Mouse (Mus musculus): Measurements from ENCODE around the gene Stx3. TPM values are rescaled to one million over a fixed set of nuclear protein-coding genes. Genes with fewer than 3 reads are reported as not detected.
A peak's percentile ranks its signal among the peaks of the same experiment; 100 is the strongest.

Stx3 gene
- 20.2 and 22.7 TPM in 2 replicates for polyA plus RNA-seq (2015; fragmentation: Nextera tagmentation; extraction: Ambion mirVana)

GRCm38 (mm10) chr19:11819143-11819700 is at the start of gene Stx3:
TSS of gene Stx3 (minus strand) at chr19:11819403.
- H3K27me3 ChIP-seq (ENCODE audit: control insufficient read depth, insufficient read depth, low read length), result no peaks in the 10 kb centered on the region
- peak within 1 kb of the TSS; percentile 86 for H3K27ac ChIP-seq (ENCODE audit: low read length)
- H3K4me2 ChIP-seq (ENCODE audit: low read depth, low read length), result peak within 1 kb of the TSS; percentile 96
- H3K4me3 ChIP-seq (replicated peaks; ENCODE audit: low read length), result peak within 1 kb of the TSS; percentile 87
- under 1% methylated on average over 20 of the region's 20 CpGs for WGBS
- no peaks in the 10 kb centered on the region for H3K9me3 ChIP-seq (replicated peaks; ENCODE audit: control insufficient read depth, low read length)
- ATAC-seq (ENCODE audit: insufficient read depth, low FRiP score), result peak; percentile 8; the same call in 1 of the 2 replicates
- peaks cover 20% of the 10 kb centered on the region for H3K4me1 ChIP-seq (ENCODE audit: control insufficient read depth, insufficient read depth, low read length)
- H3K9ac ChIP-seq (ENCODE audit: low read length), result peak within 1 kb of the TSS; percentile 92
- H3K36me3 ChIP-seq (ENCODE audit: control insufficient read depth, insufficient read depth, low read length), result no peaks in the 10 kb centered on the region

DNA sequence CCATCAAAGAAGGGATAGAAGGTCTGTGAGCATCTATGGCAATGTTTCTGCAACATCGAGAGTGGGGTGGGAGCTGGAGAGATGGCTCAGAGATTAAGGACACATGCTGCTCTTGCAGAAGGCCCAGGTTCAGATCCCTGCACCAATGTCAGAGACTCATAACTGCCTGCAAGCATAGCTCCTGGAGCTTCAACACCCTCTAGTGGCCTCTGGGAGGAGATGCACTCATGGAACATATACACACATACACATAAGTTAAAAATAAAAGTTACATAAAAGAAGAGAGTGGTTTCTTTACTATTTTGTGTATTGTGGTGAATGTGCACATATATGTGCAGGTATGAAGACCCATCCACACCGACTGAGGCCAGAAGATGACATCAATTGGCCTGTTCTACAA is 48.6 kb upstream of the Stx3 start:
- Histone ChIP-seq H3K9ac (ENCODE audit: low read length) (no peak overlapping the region), H3K4me2 (ENCODE audit: low read depth, low read length) (no peak overlapping the region), H3K4me3 (replicated peaks; ENCODE audit: low read length) (no peak overlapping the region), H3K36me3 (ENCODE audit: control insufficient read depth, insufficient read depth, low read length) (no peaks in the 10 kb centered on the region), H3K27me3 (ENCODE audit: control insufficient read depth, insufficient read depth, low read length) (no peaks in the 10 kb centered on the region), H3K27ac (ENCODE audit: low read length) (no peak overlapping the region), H3K9me3 (replicated peaks; ENCODE audit: control insufficient read depth, low read length) (no peaks in the 10 kb centered on the region), H3K4me1 (ENCODE audit: control insufficient read depth, insufficient read depth, low read length) (no peaks in the 10 kb centered on the region)
- WGBS, result 82% methylated on average over 2 of the region's 2 CpGs
- ATAC-seq (ENCODE audit: insufficient read depth, low FRiP score), result no peak

- Histone ChIP-seq H3K4me3 (replicated peaks; ENCODE audit: low read length) (no peak within 1 kb of the TSS), H3K4me1 (ENCODE audit: control insufficient read depth, insufficient read depth, low read length) (no peaks in the 10 kb centered on the region), H3K27me3 (ENCODE audit: control insufficient read depth, insufficient read depth, low read length) (no peaks in the 10 kb centered on the region), H3K27ac (ENCODE audit: low read length) (no peak within 1 kb of the TSS), H3K9me3 (replicated peaks; ENCODE audit: control insufficient read depth, low read length) (no peaks in the 10 kb centered on the region), H3K36me3 (ENCODE audit: control insufficient read depth, insufficient read depth, low read length) (no peaks in the 10 kb centered on the region), H3K4me2 (ENCODE audit: low read depth, low read length) (no peak within 1 kb of the TSS), H3K9ac (ENCODE audit: low read length) (no peak within 1 kb of the TSS)
- WGBS, result 92% methylated on average over 1 of the region's 1 CpGs
- ATAC-seq (ENCODE audit: insufficient read depth, low FRiP score), result no peak
These were observed 41.8 kb upstream of the Stx3 start, which contains the start of gene Olfr1418 for GRCm38 (mm10) chr19:11860966-11861365. TSS of gene Olfr1418 (minus strand) at chr19:11861066.

DNA sequence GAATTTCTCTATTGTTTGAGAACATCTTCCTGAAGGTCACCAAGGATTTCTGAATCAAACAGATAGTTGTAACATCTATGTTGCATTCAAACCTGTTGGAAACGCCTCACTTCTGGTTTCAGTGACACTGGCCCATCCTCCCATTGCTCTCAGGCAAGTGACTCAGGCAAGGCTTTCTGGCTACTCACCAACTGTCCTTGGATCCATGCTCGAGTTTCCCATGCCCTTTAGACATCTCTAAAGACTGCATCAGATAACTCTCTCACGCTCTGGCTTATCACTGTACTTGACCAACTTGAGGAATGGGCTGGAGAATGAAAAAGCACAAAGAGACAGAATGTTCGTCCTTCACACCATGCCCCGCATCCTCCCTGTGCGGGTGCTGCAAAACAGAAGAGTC is 37.3 kb upstream of the Stx3 start:
- 70% methylated on average over 6 of the region's 6 CpGs for WGBS

DNA sequence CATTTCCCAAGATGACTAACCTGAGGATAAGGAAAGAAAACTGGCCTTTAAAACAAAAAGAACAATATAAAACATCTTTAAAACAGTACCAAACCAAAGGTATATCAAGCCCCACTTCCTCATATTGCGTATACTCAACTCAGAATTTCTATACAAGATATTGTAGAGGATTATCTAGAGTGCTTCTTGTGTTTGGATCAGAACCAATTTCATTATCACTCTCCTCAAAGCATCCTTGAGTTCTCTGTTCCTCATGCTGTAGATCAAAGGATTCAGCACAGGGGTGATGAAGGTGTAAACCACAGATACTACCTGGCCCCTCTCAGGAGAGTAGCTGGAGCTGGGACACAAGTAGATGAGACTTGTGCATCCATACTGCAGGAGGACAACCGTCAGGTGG is 35.6 kb upstream of the Stx3 start:
- ATAC-seq (ENCODE audit: insufficient read depth, low FRiP score), result no peak
- no peak overlapping the region for H3K4me3 ChIP-seq (replicated peaks; ENCODE audit: low read length)

More for the DNA sequence above, 37.3 kb upstream of the Stx3 start:
- no peak overlapping the region for H3K27ac ChIP-seq (ENCODE audit: low read length)
- H3K9ac ChIP-seq (ENCODE audit: low read length), result no peak overlapping the region
- no peaks in the 10 kb centered on the region for H3K27me3 ChIP-seq (ENCODE audit: control insufficient read depth, insufficient read depth, low read length)
- no peaks in the 10 kb centered on the region for H3K36me3 ChIP-seq (ENCODE audit: control insufficient read depth, insufficient read depth, low read length)
- H3K4me2 ChIP-seq (ENCODE audit: low read depth, low read length), result no peak overlapping the region
- no peak for ATAC-seq (ENCODE audit: insufficient read depth, low FRiP score)
- no peaks in the 10 kb centered on the region for H3K4me1 ChIP-seq (ENCODE audit: control insufficient read depth, insufficient read depth, low read length)
- H3K9me3 ChIP-seq (replicated peaks; ENCODE audit: control insufficient read depth, low read length), result no peaks in the 10 kb centered on the region
- no peak overlapping the region for H3K4me3 ChIP-seq (replicated peaks; ENCODE audit: low read length)

DNA sequence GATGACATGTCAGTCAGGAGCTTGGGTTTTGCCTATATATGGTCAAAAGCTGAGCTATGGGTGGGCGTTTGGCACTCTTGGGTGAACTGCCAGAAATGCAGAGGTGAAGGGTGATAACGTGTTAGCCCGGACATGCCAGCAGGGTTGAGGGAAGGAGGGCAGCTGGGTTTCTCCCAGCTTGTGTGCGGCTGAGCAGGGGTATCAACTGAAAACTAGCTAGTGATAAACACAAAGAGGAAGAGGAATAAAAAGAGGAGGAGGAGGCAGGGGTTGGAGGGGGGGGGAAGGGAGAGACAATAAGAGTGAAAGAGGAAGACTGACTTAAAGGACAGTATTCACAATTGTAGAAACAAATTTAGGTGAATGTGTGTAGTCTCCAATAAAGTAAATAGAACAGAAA is 33.4 kb upstream of the Stx3 start:
- WGBS, result 56% methylated on average over 4 of the region's 4 CpGs
- no peak for ATAC-seq (ENCODE audit: insufficient read depth, low FRiP score)
- Histone ChIP-seq H3K4me1 (ENCODE audit: control insufficient read depth, insufficient read depth, low read length) (no peaks in the 10 kb centered on the region), H3K4me2 (ENCODE audit: low read depth, low read length) (no peak overlapping the region), H3K27ac (ENCODE audit: low read length) (no peak overlapping the region), H3K9me3 (replicated peaks; ENCODE audit: control insufficient read depth, low read length) (no peaks in the 10 kb centered on the region), H3K4me3 (replicated peaks; ENCODE audit: low read length) (no peak overlapping the region), H3K9ac (ENCODE audit: low read length) (no peak overlapping the region), H3K27me3 (ENCODE audit: control insufficient read depth, insufficient read depth, low read length) (no peaks in the 10 kb centered on the region), H3K36me3 (ENCODE audit: control insufficient read depth, insufficient read depth, low read length) (no peaks in the 10 kb centered on the region)

More for the DNA sequence above, 35.6 kb upstream of the Stx3 start:
- Histone ChIP-seq H3K9me3 (replicated peaks; ENCODE audit: control insufficient read depth, low read length) (no peaks in the 10 kb centered on the region), H3K36me3 (ENCODE audit: control insufficient read depth, insufficient read depth, low read length) (no peaks in the 10 kb centered on the region), H3K27me3 (ENCODE audit: control insufficient read depth, insufficient read depth, low read length) (no peaks in the 10 kb centered on the region), H3K27ac (ENCODE audit: low read length) (no peak overlapping the region), H3K4me2 (ENCODE audit: low read depth, low read length) (no peak overlapping the region), H3K4me1 (ENCODE audit: control insufficient read depth, insufficient read depth, low read length) (no peaks in the 10 kb centered on the region), H3K9ac (ENCODE audit: low read length) (no peak overlapping the region)
- whole genome bisulfite sequencing, result 87% methylated on average over 2 of the region's 2 CpGs

- no peaks in the 10 kb centered on the region for H3K9me3 ChIP-seq (replicated peaks; ENCODE audit: control insufficient read depth, low read length)
- ATAC-seq (ENCODE audit: insufficient read depth, low FRiP score), result no peak
- H3K4me2 ChIP-seq (ENCODE audit: low read depth, low read length), result no peak overlapping the region
- no peak overlapping the region for H3K27ac ChIP-seq (ENCODE audit: low read length)
- no peak overlapping the region for H3K4me3 ChIP-seq (replicated peaks; ENCODE audit: low read length)
- no peaks in the 10 kb centered on the region for H3K4me1 ChIP-seq (ENCODE audit: control insufficient read depth, insufficient read depth, low read length)
- no peaks in the 10 kb centered on the region for H3K27me3 ChIP-seq (ENCODE audit: control insufficient read depth, insufficient read depth, low read length)
- WGBS, result 86% methylated on average over 4 of the region's 4 CpGs
- no peaks in the 10 kb centered on the region for H3K36me3 ChIP-seq (ENCODE audit: control insufficient read depth, insufficient read depth, low read length)
- no peak overlapping the region for H3K9ac ChIP-seq (ENCODE audit: low read length)
These were observed 27.1 kb upstream of the Stx3 start for GRCm38 (mm10) chr19:11846333-11846732.

GRCm38 (mm10) chr19:11839119-11839518 is 19.9 kb upstream of the Stx3 start, which contains the start of gene Olfr1417:
TSS of gene Olfr1417 (minus strand) at chr19:11839219.
- no peak within 1 kb of the TSS for H3K9ac ChIP-seq (ENCODE audit: low read length)
- no peaks in the 10 kb centered on the region for H3K27me3 ChIP-seq (ENCODE audit: control insufficient read depth, insufficient read depth, low read length)
- WGBS, result 89% methylated on average over 4 of the region's 4 CpGs
- no peaks in the 10 kb centered on the region for H3K4me1 ChIP-seq (ENCODE audit: control insufficient read depth, insufficient read depth, low read length)
- no peaks in the 10 kb centered on the region for H3K36me3 ChIP-seq (ENCODE audit: control insufficient read depth, insufficient read depth, low read length)
- ATAC-seq (ENCODE audit: insufficient read depth, low FRiP score), result no peak
- H3K27ac ChIP-seq (ENCODE audit: low read length), result no peak within 1 kb of the TSS
- H3K4me2 ChIP-seq (ENCODE audit: low read depth, low read length), result no peak within 1 kb of the TSS
- H3K4me3 ChIP-seq (replicated peaks; ENCODE audit: low read length), result no peak within 1 kb of the TSS
- no peaks in the 10 kb centered on the region for H3K9me3 ChIP-seq (replicated peaks; ENCODE audit: control insufficient read depth, low read length)

DNA sequence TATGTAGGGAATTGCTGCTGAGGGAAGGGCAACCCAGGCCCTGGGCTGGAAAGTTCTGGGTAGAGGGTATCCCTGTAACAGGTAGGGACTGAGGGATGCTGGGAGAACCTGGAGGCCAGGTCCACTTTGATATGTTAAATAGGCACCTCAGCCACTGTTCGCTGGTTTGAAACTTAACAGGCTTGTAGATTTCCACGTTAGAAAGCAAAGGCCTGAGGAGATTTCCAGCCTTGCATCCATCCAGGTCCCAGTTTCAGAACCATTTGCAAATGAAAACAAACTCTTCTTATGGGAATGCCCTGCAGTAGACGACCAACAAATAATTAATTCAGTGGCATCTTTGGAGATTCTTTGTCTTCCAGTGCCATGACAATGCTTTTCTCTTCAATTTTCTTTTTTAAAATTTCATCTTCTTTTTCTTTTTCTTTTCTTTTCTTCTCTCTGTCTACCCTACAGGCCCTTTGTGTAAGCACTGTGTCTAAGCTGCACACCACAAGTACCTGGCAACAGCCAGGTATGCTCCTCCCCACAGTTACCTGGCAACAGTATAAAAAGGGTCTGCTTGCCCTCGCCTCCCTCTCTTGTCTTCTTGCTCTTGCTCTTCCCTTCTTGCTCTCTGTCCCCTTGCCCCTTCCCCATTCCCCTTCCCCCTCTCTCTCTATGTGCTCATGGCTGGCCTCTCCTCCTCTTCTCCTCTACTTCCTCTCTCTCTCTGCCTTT is 4.3 kb upstream of the Stx3 start:
- WGBS, result 42% methylated on average over 4 of the region's 4 CpGs
- Histone ChIP-seq H3K27me3 (ENCODE audit: control insufficient read depth, insufficient read depth, low read length) (no peaks in the 10 kb centered on the region), H3K4me3 (replicated peaks; ENCODE audit: low read length) (no peak overlapping the region), H3K4me1 (ENCODE audit: control insufficient read depth, insufficient read depth, low read length) (peaks cover 9% of the 10 kb centered on the region; the same call in 1 of the 2 replicates), H3K9me3 (replicated peaks; ENCODE audit: control insufficient read depth, low read length) (no peaks in the 10 kb centered on the region), H3K4me2 (ENCODE audit: low read depth, low read length) (no peak overlapping the region), H3K36me3 (ENCODE audit: control insufficient read depth, insufficient read depth, low read length) (no peaks in the 10 kb centered on the region), H3K27ac (ENCODE audit: low read length) (no peak overlapping the region), H3K9ac (ENCODE audit: low read length) (no peak overlapping the region)
- no peak for ATAC-seq (ENCODE audit: insufficient read depth, low FRiP score)
